Mouse (Mus musculus): Measurements from ENCODE around the gene Camk2d. TPM values are rescaled to one million over a fixed set of nuclear protein-coding genes. Genes with fewer than 3 reads are reported as not detected.

Camk2d gene
- polyA plus RNA-seq, 1 experiment from 2014 or later = 16.5 TPM

DNA sequence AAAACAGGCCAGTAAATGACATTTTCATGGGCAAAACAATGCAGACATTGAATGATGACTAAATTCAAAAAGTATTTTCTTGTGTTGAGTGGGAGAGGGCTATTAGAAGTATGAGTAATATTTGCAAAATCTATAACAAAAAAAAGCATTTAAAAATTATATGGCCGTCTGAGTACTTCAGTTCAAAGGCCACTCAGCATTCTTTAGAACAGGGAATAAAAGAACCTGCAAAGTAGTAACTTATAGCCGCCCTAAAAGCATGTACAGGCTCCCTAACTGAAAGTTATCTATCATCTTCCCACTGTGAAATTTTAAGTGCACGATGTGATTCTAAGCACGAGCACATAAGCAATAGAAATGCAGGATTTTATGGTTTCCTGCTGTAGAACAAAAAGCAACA lies 646 bp upstream of the Camk2d start:
- no peak overlapping the region for H3K27ac ChIP-seq (ENCODE audit: low read depth, low read length)
- H3K27me3 ChIP-seq (ENCODE audit: control insufficient read depth, insufficient read depth, low read length) = no peaks in the 10 kb centered on the region
- DNase-seq (ENCODE audit: low spot score) = no peak
- H3K9ac ChIP-seq (ENCODE audit: low read length) = peak overlapping the region; percentile 3; the same call in 1 of the 2 replicates
- H3K4me1 ChIP-seq (replicated peaks; ENCODE audit: control insufficient read depth, insufficient read depth, low read length) = no peaks in the 10 kb centered on the region; the same call in 1 of the 2 replicates
- no peak for ATAC-seq (replicated peaks; ENCODE audit: low FRiP score)
- no peaks in the 10 kb centered on the region for H3K9me3 ChIP-seq (ENCODE audit: control insufficient read depth, low read length)
- H3K4me2 ChIP-seq (ENCODE audit: low read depth, low read length, severe bottlenecking) = no peak overlapping the region; the same call in 1 of the 2 replicates
- WGBS = 74% methylated on average over 4 of the region's 4 CpGs
- no peaks in the 10 kb centered on the region for H3K36me3 ChIP-seq (ENCODE audit: control insufficient read depth, insufficient read depth, low read length)
- no peak overlapping the region for H3K4me3 ChIP-seq (ENCODE audit: low read depth, low read length)

DNA sequence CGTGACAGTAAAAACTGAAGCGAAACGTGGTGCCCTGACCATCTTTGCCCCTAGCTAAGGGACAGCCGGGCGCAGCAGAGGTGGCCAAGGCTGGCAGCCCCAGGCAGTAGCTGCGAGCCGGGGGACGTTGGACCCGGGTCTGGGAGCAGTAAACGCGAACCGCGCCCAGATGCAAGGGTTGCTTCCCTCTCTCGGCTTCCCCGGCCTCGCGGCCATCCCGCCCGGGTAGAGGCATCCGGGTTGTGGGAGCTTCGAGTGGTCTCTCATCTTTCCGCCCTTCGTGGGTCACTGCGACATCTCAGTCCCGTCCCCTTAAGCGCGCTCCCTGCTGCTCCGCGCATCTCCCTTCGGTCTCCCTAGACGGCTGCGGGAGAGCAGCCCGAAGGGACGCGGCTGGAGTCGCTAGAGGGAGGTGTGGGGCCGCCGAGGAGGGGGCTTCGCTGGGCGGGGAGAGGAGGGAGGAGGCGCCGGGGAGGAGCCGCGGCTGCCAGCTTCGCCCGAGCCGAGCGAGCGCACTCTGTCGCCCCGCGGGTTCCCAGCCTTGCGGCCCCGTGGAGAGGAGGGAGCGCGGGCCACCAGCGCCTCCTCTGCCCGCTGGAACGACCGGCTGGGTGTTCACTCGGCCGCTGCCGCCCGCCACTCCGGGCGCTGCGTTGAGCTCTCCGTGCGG lies 524 bp downstream of the Camk2d start:
- Histone ChIP-seq H3K27ac (ENCODE audit: low read depth, low read length) (peak overlapping the region; percentile 89), H3K27me3 (ENCODE audit: control insufficient read depth, insufficient read depth, low read length) (no peaks in the 10 kb centered on the region), H3K36me3 (ENCODE audit: control insufficient read depth, insufficient read depth, low read length) (no peaks in the 10 kb centered on the region), H3K9ac (ENCODE audit: low read length) (peak overlapping the region; percentile 78), H3K4me2 (ENCODE audit: low read depth, low read length, severe bottlenecking) (peak overlapping the region; percentile 61), H3K4me3 (ENCODE audit: low read depth, low read length) (peak overlapping the region; percentile 71), H3K9me3 (ENCODE audit: control insufficient read depth, low read length) (no peaks in the 10 kb centered on the region; the same call in 1 of the 2 replicates), H3K4me1 (replicated peaks; ENCODE audit: control insufficient read depth, insufficient read depth, low read length) (no peaks in the 10 kb centered on the region; the same call in 1 of the 2 replicates)
- WGBS = 0% methylated on average over 40 of the region's 69 CpGs
- peak; percentile 91 for ATAC-seq (replicated peaks; ENCODE audit: low FRiP score)
- DNase-seq (ENCODE audit: low spot score) = peak; percentile 95

DNA sequence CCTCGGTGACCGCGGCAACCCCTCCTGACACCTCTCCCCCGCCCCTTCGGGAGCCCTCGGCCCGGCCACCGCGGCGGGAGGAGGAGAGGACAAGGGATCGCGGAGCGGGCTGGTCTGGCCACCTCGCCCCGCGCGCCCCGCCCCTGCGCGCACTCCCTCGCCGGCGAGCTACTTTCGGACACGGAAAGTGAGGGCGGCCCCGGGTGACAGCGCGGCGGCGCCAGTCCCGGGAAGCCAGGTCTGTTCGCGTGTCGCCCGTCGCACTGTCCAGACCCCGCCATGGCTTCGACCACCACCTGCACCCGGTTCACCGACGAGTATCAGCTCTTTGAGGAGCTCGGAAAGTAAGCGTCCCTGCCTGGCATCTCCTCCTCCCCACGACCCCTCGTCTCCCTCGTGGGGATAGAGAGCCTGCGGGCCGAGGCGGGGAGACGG lies 1.1 kb downstream of the Camk2d start:
- H3K9ac ChIP-seq (ENCODE audit: low read length) = peak overlapping the region; percentile 78
- H3K4me3 ChIP-seq (ENCODE audit: low read depth, low read length) = peak overlapping the region; percentile 71
- peak overlapping the region; percentile 89 for H3K27ac ChIP-seq (ENCODE audit: low read depth, low read length)
- H3K4me2 ChIP-seq (ENCODE audit: low read depth, low read length, severe bottlenecking) = peak overlapping the region; percentile 61
- WGBS = under 1% methylated on average over 45 of the region's 51 CpGs
- no peaks in the 10 kb centered on the region for H3K27me3 ChIP-seq (ENCODE audit: control insufficient read depth, insufficient read depth, low read length)
- H3K36me3 ChIP-seq (ENCODE audit: control insufficient read depth, insufficient read depth, low read length) = no peaks in the 10 kb centered on the region
- peak; percentile 76 for ATAC-seq (replicated peaks; ENCODE audit: low FRiP score)
- no peaks in the 10 kb centered on the region; the same call in 1 of the 2 replicates for H3K4me1 ChIP-seq (replicated peaks; ENCODE audit: control insufficient read depth, insufficient read depth, low read length)
- no peak for DNase-seq (ENCODE audit: low spot score)
- no peaks in the 10 kb centered on the region; the same call in 1 of the 2 replicates for H3K9me3 ChIP-seq (ENCODE audit: control insufficient read depth, low read length)

DNA sequence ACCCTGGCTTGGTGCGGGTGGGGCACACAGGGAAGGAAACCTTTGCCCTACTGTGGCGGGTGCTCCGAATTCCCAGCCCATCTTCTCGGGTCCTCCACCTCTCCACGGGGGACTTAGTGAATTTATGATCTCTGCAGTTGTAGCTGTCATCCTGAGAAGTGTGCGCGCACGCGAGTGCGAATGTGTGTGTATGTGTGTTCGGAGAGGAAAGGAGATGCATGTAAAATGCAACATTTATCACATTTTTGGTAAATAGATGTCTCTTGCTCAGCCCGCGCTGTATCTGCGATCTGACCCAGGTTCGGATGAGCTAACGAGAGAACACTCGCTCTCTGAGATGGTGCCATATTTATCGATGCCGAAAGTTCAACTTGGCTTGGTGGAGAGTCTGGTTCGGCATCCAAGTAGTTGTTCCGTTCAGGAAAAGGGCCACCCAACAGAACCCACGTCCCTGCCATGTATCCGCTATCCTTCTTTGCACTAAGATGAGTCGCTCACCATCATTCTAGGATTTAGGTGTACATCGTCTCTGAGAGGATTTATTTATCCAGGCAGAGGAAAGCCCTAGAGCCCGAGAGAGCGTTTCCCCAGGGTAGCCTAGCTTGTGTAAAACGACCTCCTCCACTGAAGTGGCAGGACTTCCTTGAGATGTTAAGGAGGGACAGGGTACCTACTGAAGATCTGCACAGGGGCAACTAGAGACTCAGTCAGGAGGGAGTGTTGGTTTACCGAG lies 1.7 kb downstream of the Camk2d start:
- Histone ChIP-seq H3K36me3 (ENCODE audit: control insufficient read depth, insufficient read depth, low read length) (no peaks in the 10 kb centered on the region), H3K9ac (ENCODE audit: low read length) (peak overlapping the region; percentile 78), H3K4me2 (ENCODE audit: low read depth, low read length, severe bottlenecking) (peak overlapping the region; percentile 61), H3K27ac (ENCODE audit: low read depth, low read length) (no peak overlapping the region), H3K27me3 (ENCODE audit: control insufficient read depth, insufficient read depth, low read length) (no peaks in the 10 kb centered on the region), H3K4me1 (replicated peaks; ENCODE audit: control insufficient read depth, insufficient read depth, low read length) (no peaks in the 10 kb centered on the region; the same call in 1 of the 2 replicates), H3K4me3 (ENCODE audit: low read depth, low read length) (peak overlapping the region; percentile 71), H3K9me3 (ENCODE audit: control insufficient read depth, low read length) (no peaks in the 10 kb centered on the region; the same call in 1 of the 2 replicates)
- ATAC-seq (replicated peaks; ENCODE audit: low FRiP score) = no peak
- DNase-seq (ENCODE audit: low spot score) = peak; percentile 57
- under 1% methylated on average over 29 of the region's 29 CpGs for WGBS

DNA sequence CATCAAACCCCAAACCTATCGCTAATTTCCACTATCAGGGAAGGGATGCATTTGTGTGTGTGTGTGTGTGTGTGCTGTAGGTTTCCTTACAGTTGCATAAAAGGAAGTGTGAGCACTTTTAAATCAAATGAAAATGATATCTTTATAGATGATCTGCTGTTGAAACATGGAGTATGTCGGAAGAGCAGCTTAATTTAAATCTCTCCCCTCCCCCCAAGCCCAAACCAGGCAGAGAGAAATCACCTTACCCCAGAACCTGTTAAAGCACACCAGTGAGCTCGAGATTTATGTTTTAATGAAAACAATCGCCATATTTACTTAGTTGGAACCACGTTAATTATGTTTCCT lies 2.2 kb downstream of the Camk2d start:
- ATAC-seq (replicated peaks; ENCODE audit: low FRiP score) = no peak
- Histone ChIP-seq H3K36me3 (ENCODE audit: control insufficient read depth, insufficient read depth, low read length) (no peaks in the 10 kb centered on the region), H3K27me3 (ENCODE audit: control insufficient read depth, insufficient read depth, low read length) (no peaks in the 10 kb centered on the region), H3K4me2 (ENCODE audit: low read depth, low read length, severe bottlenecking) (peak overlapping the region; percentile 61), H3K4me1 (replicated peaks; ENCODE audit: control insufficient read depth, insufficient read depth, low read length) (no peaks in the 10 kb centered on the region; the same call in 1 of the 2 replicates), H3K9ac (ENCODE audit: low read length) (peak overlapping the region; percentile 78), H3K27ac (ENCODE audit: low read depth, low read length) (no peak overlapping the region), H3K9me3 (ENCODE audit: control insufficient read depth, low read length) (no peaks in the 10 kb centered on the region; the same call in 1 of the 2 replicates), H3K4me3 (ENCODE audit: low read depth, low read length) (peak overlapping the region; percentile 71)
- 4% methylated on average over 5 of the region's 5 CpGs for WGBS
- no peak for DNase-seq (ENCODE audit: low spot score)

DNA sequence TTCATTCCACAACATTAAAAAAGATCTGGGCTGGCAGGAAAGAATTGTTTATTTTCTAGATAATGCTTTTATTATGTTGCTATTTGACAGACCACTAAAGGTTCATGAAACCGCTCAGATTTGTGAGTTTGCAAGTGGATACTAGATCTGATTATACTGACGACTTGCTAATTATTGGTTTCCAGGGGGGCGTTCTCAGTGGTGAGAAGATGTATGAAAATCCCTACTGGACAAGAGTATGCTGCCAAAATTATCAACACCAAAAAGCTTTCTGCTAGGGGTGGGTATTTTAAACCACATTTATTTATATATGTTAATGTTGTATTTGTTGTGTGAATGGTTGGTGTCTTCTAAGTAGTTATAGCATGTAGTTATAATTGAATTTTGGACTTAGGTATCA lies 2.8 kb downstream of the Camk2d start:
- ATAC-seq (replicated peaks; ENCODE audit: low FRiP score) (no peak), DNase-seq (ENCODE audit: low spot score) (no peak)
- Histone ChIP-seq H3K9me3 (ENCODE audit: control insufficient read depth, low read length) (no peaks in the 10 kb centered on the region; the same call in 1 of the 2 replicates), H3K4me1 (replicated peaks; ENCODE audit: control insufficient read depth, insufficient read depth, low read length) (no peaks in the 10 kb centered on the region; the same call in 1 of the 2 replicates), H3K36me3 (ENCODE audit: control insufficient read depth, insufficient read depth, low read length) (no peaks in the 10 kb centered on the region), H3K4me3 (ENCODE audit: low read depth, low read length) (peak overlapping the region; percentile 71; the same call in 1 of the 2 replicates), H3K27me3 (ENCODE audit: control insufficient read depth, insufficient read depth, low read length) (no peaks in the 10 kb centered on the region), H3K27ac (ENCODE audit: low read depth, low read length) (no peak overlapping the region), H3K4me2 (ENCODE audit: low read depth, low read length, severe bottlenecking) (peak overlapping the region; percentile 61; the same call in 1 of the 2 replicates), H3K9ac (ENCODE audit: low read length) (no peak overlapping the region)
- WGBS = 33% methylated on average over 3 of the region's 3 CpGs

DNA sequence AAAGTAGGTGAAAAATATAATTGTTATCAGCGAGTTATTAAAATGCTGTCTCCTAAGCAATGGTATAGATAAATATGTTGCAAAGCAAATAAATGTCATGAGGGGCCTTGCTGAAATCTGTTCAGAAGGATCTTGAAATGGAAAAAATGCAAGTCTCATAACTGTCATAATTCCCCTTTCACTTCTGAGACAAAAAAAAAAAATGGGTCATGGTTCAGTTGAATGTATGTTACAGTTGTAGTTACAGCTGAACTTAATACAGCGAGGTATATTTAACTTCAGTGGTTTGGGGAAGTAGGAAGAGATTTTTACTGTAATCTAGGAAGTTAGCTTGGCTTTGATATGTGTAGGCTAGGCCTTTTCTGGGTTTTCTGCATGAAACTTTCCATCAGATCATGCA lies 3.2 kb downstream of the Camk2d start:
- H3K4me2 ChIP-seq (ENCODE audit: low read depth, low read length, severe bottlenecking) = no peak overlapping the region

DNA sequence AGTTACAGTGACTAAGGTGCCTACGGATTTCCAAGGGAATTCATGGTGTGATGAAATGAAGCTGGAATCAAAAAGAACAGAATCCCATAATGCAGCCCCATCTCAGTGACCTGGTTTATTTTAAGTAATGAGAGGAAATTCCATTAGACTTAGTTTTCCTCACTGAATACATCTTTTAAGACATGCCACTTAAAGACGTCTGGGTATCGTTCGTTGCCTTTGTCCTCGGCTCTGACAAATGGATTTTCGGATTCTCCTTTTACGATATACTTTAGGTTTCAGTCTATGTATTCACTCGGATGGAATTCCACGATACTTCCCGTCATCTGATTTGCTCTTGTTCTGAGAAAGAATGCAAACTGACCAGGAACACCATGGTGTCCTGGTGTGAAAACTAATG lies 3.8 kb downstream of the Camk2d start:
- no peak overlapping the region for H3K9ac ChIP-seq (ENCODE audit: low read length)
- no peaks in the 10 kb centered on the region for H3K27me3 ChIP-seq (ENCODE audit: control insufficient read depth, insufficient read depth, low read length)
- H3K4me2 ChIP-seq (ENCODE audit: low read depth, low read length, severe bottlenecking) = peak overlapping the region; percentile 0; the same call in 1 of the 2 replicates
- H3K9me3 ChIP-seq (ENCODE audit: control insufficient read depth, low read length) = no peaks in the 10 kb centered on the region; the same call in 1 of the 2 replicates
- no peak for DNase-seq (ENCODE audit: low spot score)
- no peak overlapping the region for H3K27ac ChIP-seq (ENCODE audit: low read depth, low read length)
- H3K36me3 ChIP-seq (ENCODE audit: control insufficient read depth, insufficient read depth, low read length) = no peaks in the 10 kb centered on the region
- no peak for ATAC-seq (replicated peaks; ENCODE audit: low FRiP score)
- H3K4me1 ChIP-seq (replicated peaks; ENCODE audit: control insufficient read depth, insufficient read depth, low read length) = no peaks in the 10 kb centered on the region; the same call in 1 of the 2 replicates
- WGBS = 19% methylated on average over 10 of the region's 10 CpGs
- no peak overlapping the region for H3K4me3 ChIP-seq (ENCODE audit: low read depth, low read length)

More for the DNA sequence above, 3.2 kb downstream of the Camk2d start:
- no peak for ATAC-seq (replicated peaks; ENCODE audit: low FRiP score)
- DNase-seq (ENCODE audit: low spot score) = no peak
- no peak overlapping the region for H3K27ac ChIP-seq (ENCODE audit: low read depth, low read length)
- no peaks in the 10 kb centered on the region; the same call in 1 of the 2 replicates for H3K9me3 ChIP-seq (ENCODE audit: control insufficient read depth, low read length)
- no peaks in the 10 kb centered on the region; the same call in 1 of the 2 replicates for H3K4me1 ChIP-seq (replicated peaks; ENCODE audit: control insufficient read depth, insufficient read depth, low read length)
- no peaks in the 10 kb centered on the region for H3K27me3 ChIP-seq (ENCODE audit: control insufficient read depth, insufficient read depth, low read length)
- H3K4me3 ChIP-seq (ENCODE audit: low read depth, low read length) = no peak overlapping the region
- no peak overlapping the region for H3K9ac ChIP-seq (ENCODE audit: low read length)
- H3K36me3 ChIP-seq (ENCODE audit: control insufficient read depth, insufficient read depth, low read length) = no peaks in the 10 kb centered on the region
- WGBS = 77% methylated on average over 2 of the region's 2 CpGs
